Mouse (Mus musculus) liver, postnatal 0 days (tissue): Measurements from ENCODE around the gene Mroh3.

Source experiments
- CTCF ChIP-seq: sonication (generic); IDR thresholded peaks from 2 replicates; pipeline ENCODE4 v1.5.1; 2016; ENCODE audit warnings: antibody characterized with exemption, low read depth
- EP300 ChIP-seq: IDR thresholded peaks from 2 replicates; pipeline ENCODE4 v1.6.1; 2016; ENCODE audit warnings: antibody characterized with exemption, low read depth, mild to moderate bottlenecking

- TF ChIP-seq EP300: no peak
- TF ChIP-seq CTCF: no peak
Measured at GRCm38 (mm10) chr1:136143514-136143913, 69.1 kb downstream of the Mroh3 start.
